Mouse (Mus musculus): Measurements from ENCODE around the gene Gtf2f2.
A peak's percentile ranks its signal among the peaks of the same experiment; 100 is the strongest.
"Not testable (repeated sequence)": the region's sequence is repeated elsewhere in the genome, so short reads cannot be mapped to it uniquely, and the experiment has no call there.

Gtf2f2 gene

GRCm38 (mm10) chr14:75869769-75870363 is 140.8 kb downstream of the Gtf2f2 start:
- DNase-seq (ENCODE audit: extremely low read depth, insufficient read length, low spot score) = no peak

GRCm38 (mm10) chr14:75868028-75868427 is 142.6 kb downstream of the Gtf2f2 start:
- not testable (repeated sequence) for DNase-seq (ENCODE audit: extremely low read depth, insufficient read length, low spot score)

GRCm38 (mm10) chr14:75866706-75867333 is 143.8 kb downstream of the Gtf2f2 start:
- DNase-seq (ENCODE audit: extremely low read depth, insufficient read length, low spot score) = no peak

GRCm38 (mm10) chr14:75863549-75864409 is 146.9 kb downstream of the Gtf2f2 start:
- DNase-seq (ENCODE audit: extremely low read depth, insufficient read length, low spot score) = peak; percentile 80

- no peak for DNase-seq (ENCODE audit: extremely low read depth, insufficient read length, low spot score)
Observed at GRCm38 (mm10) chr14:75862701-75863100, 148.0 kb downstream of the Gtf2f2 start.

GRCm38 (mm10) chr14:75859619-75860018 is 151.0 kb downstream of the Gtf2f2 start:
- DNase-seq (ENCODE audit: extremely low read depth, insufficient read length, low spot score) = no peak

- no peak for DNase-seq (ENCODE audit: extremely low read depth, insufficient read length, low spot score)
Observed at GRCm38 (mm10) chr14:75858181-75858580, 152.5 kb downstream of the Gtf2f2 start.

GRCm38 (mm10) chr14:75855263-75855992 is 155.2 kb downstream of the Gtf2f2 start:
- DNase-seq (ENCODE audit: extremely low read depth, insufficient read length, low spot score) = no peak

- no peak for DNase-seq (ENCODE audit: extremely low read depth, insufficient read length, low spot score)
Observed at GRCm38 (mm10) chr14:75852016-75852415, 158.6 kb downstream of the Gtf2f2 start.

GRCm38 (mm10) chr14:75850819-75851218 is 159.8 kb downstream of the Gtf2f2 start:
- DNase-seq (ENCODE audit: extremely low read depth, insufficient read length, low spot score) = no peak

GRCm38 (mm10) chr14:75849842-75850568 is 160.7 kb downstream of the Gtf2f2 start:
- no peak for DNase-seq (ENCODE audit: extremely low read depth, insufficient read length, low spot score)

GRCm38 (mm10) chr14:75849236-75849635 is 161.4 kb downstream of the Gtf2f2 start:
- DNase-seq (ENCODE audit: extremely low read depth, insufficient read length, low spot score) = no peak

- DNase-seq (ENCODE audit: extremely low read depth, insufficient read length, low spot score) = no peak
Observed at GRCm38 (mm10) chr14:75848482-75848881, 162.2 kb downstream of the Gtf2f2 start.

GRCm38 (mm10) chr14:75847669-75848068 is 163.0 kb downstream of the Gtf2f2 start:
- DNase-seq (ENCODE audit: extremely low read depth, insufficient read length, low spot score) = no peak
